Mouse (Mus musculus): Measurements from ENCODE around the gene Ltbp4.

Gene Ltbp4

DNA sequence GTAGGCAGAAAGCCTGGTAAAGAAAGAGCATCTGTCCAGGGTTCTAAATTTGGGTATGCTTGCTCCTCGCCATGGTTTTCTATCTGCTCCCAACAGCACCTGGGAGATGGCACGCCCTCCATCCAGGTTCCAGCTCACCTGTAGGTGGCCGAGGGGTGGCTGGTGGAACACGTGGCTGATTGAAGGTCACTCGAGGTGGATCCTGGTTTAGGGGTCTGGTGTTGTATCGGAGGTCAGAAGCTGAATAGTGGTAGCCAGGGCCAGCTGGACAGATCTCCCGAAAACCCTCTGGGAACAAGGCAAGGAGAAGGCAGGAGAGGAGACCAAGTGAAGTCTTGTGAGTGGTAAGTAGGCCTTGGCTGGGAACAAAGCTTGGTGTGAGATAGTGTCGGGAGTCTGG, 10.0 kb downstream of the Ltbp4 start:
- no peak for DNase-seq (ENCODE audit: low spot score in 2 of 2)

DNA sequence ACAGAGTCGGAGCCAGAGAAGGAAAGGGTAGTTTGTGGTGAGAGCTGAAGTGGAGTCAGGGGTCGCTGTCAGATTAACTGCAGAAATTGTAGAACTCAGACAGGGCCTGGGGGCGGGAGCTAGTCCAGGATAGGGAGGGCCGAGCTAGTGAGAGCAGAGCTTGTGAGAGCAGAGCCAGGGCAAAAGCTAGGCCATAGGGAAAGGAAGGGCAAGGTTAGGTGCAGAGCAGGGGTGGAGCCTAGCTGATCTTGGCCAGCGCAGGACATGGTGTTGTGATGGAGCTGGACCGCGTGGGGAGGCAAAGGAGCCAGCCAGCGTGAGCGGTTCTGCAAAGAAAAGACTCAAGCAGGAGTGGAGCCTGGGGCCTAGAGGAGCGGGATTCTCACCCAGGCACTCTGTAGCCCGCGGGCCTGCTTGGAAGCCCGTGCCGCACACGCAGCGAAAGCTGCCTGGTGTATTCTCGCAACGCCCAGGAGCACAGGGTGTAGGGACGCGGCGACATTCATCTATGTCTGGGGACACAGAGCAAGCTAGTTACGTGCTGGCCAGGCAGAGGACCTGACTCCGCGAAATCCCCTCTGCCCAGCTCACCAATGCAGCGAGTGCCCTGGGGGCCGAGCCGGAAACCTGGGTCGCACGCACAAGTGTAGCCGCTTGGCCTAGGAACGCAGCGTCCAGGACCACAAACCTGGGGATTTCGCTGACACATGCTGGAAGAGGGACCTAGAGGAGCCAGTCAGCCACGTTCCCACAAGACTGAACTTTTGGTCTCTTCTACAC, 11.2 kb downstream of the Ltbp4 start:
- DNase-seq (ENCODE audit: low spot score in 2 of 2) = no peak

DNA sequence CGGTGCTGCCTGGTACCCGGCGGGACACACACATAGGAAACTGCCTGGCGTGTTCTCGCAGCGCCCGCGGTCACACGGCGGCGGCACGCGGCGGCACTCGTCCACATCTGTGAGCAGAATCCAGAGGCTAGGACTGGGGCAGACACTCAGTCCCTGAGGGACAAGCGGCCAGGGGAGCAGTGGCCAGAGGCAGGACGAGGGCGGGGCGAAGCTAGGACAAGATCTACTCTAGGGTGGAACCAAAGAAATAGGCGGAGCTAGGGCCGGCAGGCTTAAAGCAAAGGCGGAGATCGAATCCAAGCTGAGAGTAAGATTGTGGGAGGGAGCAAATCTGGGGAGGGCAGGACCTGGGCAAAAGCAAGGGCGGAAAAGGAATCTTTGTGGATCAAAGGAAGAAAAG, 11.8 kb downstream of the Ltbp4 start:
- no peak for DNase-seq (ENCODE audit: low spot score in 2 of 2)

DNA sequence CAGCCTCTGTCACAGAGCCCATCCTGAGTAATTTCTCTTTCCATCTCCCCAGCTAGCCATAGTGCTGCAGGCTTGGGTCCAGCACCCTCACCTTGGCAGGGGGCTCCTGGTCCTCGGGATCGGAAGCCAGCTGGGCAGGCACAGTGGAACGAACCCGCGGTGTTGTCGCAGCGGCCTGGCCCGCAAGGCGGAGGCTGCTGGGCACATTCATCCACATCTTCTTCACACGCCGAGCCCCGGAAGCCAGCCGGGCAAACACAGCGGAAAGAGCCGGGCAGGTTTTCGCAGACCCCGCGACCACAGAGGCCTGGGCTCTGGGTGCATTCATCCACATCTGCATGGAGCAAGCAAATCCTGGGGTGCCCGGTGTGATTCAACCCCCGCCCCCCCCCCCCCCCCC, 12.6 kb downstream of the Ltbp4 start:
- no peak for DNase-seq (ENCODE audit: low spot score in 2 of 2)

DNA sequence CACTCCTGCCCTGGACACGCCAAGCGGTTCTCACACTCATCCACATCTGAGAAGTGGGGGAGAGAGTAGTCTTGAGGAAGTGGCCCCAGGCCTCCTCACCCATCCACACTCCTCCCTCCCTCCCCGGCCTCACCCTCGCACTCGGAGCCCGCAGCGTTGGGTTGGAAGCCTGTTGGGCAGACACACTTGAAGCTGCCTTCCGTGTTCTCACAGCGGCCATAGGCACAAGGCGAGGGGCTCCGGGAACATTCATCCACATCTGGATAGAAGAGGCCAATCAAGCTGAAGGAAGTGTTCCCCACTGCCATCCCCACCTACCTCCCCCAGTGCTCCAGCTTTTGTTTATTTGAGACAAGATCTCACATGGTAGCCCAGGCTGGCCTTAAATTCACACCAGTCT, 13.3 kb downstream of the Ltbp4 start:
- DNase-seq (ENCODE audit: low spot score in 2 of 2) = no peak

DNA sequence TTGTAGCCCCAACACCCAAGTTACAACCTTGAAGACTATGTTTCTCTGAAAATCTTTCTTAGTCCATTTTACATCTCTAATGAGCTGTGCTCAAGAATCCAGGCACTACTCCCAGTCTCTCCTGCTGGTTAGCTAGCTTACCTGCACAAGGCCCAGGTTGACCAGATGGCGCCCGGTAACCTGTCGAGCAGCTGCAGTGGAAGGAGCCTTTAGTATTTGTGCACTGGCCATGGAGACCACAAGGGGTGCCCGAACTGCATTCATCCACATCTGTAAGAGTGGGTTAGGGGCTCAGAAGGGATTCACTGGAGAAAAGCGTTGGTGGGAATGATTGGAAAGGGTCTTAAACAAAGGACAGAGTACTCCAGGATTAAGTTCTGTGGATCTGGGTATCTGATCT, 14.5 kb downstream of the Ltbp4 start:
- DNase-seq (ENCODE audit: low spot score in 2 of 2) = no peak

DNA sequence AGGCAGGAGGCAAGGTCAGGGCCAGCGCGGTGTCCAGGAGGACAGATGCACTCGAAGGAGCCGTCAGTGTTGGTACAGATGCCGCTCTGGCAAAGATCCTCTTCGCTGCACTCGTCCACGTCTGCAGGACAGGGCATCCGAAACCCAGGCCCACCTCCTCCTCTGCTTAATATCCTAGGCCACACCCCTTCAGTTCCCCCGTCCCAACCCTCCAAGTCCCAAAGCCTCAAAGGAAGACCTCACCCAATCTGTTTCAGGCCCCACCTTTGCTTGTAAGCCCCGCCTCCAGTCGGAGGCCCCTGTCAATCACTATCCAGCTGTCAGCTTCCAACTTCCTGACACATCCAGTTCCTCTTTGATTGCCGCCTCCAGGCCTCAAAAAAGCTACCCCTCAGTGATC, 15.2 kb downstream of the Ltbp4 start:
- DNase-seq (ENCODE audit: low spot score in 2 of 2) = no peak

DNA sequence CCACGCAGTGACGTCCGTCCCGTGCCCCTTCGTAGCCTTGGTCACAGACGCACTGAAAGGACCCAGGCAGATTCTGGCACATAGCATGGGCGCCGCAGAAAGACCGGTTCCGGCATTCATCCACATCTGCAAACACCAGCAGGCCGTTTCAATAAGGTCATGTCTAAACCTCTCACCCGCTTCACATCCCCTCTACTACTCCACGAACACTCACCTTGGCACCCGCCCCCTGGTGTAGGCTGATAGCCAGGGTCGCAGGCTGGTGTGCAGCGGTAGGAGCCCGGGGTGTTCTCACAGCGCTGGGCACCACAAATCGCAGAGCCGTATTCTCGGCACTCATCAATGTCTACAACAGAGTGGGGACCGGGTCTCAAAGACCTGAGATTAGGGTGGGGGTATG, 18.1 kb downstream of the Ltbp4 start:
- DNase-seq (ENCODE audit: low spot score in 2 of 2) = no peak

DNA sequence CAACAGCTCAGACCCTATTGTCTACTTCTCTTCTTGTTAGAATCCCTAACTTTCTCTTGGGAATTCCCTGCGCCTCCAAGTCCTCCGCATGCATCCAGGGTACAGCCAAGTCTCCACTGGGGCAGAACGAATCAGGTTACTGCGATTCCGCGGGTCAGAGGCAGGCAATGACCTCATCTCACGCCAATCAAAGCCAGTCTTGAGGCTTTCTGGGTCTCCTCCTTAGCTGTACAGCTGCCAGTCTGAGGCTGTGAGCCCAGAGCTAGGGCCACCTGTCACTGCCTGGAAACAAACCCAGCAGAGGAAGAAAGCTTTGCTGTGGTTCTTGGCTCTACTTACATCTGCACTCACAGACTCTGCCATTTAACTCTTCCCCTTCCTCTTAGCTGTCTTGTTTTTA, 21.5 kb downstream of the Ltbp4 start:
- DNase-seq (ENCODE audit: low spot score in 2 of 2) = no peak

DNA sequence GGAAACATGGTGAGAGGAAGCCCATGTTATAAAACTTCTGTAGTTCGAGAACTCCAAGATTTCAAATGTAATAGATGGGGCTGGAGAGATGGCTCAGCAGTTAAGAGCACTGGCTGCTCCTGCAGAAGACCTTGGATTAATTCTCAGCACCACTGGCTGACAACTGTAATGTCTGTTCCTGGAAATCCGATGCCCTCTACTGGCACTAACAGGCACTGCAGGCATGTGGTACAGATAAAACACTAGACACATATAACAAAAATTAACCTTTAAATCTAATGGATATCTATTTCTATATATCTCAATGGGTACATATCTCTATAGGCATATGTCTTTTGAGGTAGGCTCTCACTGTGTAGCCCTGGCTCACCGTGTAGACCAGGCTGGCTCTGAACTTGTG, 23.1 kb downstream of the Ltbp4 start:
- DNase-seq (ENCODE audit: low spot score in 2 of 2) = no peak

DNA sequence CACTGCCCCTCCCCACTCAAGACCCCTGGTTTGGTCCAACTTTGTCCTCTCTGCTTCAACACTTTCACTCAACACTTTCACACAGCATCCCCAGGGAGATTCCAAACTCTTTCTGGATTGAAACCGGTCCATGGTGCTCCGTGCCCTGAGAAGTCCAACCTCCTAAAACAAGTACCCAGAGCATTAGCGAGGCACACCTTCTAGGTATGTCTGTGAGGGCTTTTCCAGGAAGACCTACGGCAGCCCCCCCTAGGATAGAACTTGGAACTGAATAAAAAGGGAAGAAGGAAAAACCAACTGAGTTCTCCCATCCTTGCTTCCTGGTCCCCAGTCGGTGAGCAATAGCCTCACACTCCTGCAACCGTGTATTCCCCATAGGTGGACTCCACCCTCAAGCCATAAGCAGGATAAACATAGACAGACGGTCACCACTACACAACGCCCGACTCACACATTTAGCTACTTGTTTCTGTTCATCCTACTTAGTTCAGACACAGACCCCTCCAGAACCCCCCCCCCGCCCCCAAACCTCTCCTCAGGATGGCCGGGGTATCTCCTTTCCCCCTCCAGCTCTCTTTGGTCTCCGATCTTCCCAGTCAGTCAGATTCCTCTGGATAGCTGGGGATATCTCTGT, 25.7 kb downstream of the Ltbp4 start:
- DNase-seq (ENCODE audit: low spot score in 2 of 2) = no peak

DNA sequence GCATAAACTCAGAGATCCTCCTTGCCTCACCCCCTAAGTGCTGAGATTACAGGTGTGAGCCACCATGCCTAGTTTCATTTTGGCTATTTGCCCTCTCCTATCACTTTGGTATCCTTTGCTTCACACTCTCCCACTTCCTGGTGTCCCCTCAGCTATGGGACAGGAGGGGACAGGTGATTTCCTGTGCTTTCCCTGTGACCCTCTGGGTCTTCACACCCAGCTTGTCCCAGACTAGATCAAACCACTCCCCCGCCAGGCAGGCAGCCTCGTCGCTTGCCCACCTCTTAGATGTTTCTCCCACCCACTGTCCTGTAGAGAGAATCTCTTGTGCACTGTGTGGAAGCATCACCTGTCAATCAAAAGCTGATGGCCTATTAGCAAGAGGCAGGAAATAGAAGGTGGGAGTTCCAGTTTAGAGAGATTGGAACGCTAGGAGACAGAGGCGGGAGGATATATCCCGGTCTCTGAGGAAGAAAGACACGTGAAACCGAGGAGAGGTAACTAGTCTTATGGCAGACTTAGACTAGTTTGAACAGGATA, 26.4 kb downstream of the Ltbp4 start:
- DNase-seq (ENCODE audit: low spot score in 2 of 2) = no peak

DNA sequence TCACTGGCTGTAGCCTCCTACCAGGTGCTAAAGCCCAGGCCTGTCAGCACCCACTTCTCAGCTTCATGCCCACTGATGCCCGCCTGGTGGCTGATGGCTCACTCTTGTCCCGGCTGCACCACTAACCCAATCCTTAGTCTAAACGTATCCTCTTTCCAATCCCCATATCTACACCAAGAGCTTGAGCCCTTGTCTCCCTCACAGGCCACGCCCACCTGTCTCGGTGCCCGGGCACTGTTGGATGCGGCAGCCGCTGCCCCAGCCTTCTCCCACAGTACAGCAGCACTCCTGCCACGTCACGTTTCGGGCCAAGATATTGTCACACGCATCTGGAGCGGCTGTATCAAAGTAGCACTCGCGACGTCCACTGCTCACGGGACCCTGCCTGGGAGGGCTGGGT, 27.2 kb downstream of the Ltbp4 start:
- no peak for DNase-seq (ENCODE audit: low spot score in 2 of 2)

DNA sequence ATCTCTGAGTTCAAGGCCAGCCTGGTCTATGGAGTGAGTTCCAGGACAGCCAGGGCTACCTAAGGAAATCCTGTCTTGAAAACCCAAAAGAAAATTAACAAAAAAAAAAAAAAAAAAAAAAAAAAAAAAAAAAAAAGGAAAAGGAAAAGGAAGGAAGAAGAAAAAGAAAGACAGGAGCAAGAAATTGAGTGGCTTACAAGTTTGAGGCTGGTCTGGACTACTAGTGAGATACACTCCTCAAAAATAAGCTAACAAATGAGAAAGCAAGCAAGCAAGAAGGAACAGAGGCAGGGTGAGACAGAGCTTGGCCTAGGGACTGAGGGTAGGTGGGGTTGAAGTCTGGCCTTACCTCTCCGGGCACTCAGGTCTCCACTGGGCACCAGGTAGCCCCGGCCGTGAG, 27.7 kb downstream of the Ltbp4 start:
- no peak for DNase-seq (ENCODE audit: low spot score in 2 of 2)

DNA sequence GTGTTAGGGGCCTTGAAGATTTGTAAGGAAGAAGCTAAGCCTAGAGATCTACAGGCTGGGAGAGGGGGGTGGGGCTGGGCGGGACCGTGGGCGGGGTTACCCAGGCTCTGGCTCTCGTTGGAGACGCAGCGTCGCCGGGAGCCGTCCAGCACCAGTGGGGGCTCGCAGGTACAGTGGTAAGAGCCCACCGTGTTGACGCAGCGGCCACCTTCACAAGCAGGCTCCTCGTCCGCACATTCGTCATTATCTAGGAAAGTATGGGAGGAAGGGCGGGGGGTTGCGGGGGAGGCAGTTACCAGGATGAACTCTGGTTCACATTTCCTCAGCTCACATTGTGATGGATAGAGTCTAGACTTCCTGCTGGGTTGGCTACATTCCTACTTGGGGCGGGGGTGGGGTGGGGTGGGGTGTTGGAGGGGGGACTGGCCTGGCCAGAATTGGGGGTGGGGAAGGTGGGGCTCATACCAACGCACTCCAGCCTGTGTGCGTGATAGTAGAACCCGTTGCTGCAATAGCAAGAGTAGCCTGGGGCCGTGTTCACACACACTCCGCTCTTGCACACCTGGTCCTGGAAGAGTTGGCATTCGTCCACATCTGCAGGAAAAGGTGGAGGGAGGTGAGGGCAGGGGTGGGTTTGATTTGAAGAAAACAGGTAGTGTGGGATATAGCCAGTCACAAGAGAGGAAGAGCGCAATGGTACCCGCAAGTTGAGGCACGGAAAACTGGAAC, 28.5 kb downstream of the Ltbp4 start:
- no peak for DNase-seq (ENCODE audit: low spot score in 2 of 2)

DNA sequence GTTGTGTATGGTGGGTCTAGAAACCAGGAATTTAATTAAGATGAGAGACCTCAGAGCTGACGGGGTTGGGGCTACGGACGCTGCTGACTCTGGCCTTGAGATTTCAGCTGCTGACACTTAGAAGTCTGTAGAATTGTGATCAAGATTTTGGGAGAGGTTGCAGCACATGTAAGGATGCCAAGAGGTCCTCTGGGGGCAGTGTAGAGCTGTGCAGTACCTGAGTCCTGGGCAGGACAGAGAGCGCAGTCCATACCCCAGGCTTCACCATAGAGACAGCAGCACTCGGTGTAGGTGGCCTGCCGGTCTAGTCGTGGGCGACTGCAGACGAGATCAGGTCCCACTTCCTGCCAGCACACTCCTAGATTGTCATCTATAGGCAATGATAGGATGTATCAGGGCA, 29.9 kb downstream of the Ltbp4 start:
- DNase-seq (ENCODE audit: low spot score in 2 of 2) = no peak

DNA sequence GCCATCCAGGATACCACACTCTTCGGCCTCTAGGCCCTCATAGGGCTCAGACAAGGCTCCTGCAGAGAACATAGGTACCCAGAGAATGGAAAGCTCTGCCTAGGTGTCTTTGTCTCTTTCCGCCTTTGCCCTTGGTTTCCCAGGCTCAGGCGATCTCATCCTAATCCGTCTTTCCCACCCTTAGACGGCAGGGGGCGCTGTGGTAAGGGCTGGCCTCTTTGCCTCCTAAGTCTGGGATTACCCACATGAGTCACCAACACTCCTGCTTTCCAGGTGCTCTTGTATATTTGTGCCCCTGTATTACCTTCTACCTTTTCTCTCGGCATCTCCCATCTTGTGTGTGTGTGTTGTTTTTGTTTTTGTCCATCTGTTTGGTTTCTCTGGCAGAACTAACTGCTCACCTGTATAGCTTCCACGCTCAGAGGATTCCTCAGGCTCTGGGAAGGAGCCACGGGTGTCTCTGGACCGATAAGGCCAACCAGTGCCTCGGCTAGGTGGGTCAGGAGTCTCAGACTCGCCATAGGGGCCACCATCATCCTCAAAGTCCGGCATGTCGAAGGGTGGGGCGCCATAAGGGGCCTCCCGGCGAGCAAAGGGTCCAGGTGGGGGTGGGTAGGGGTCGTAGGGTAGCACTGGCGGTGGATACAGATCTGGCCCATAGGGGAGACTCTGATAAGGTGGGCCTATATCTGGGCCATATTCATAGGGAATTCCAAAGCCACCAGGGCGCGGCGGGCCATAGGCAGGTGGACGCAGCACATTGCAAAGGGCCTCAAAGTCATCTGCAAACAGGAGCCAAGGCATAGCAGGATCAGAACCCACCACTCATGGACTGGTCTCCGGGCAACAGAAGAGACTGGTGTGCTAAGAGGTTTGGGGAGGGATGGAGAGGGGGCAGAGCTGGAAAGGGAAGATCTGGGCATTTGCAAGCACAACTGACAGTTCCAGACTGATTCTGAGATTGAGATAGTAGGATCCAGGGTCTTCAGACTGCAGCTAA, 31.0 kb downstream of the Ltbp4 start:
- no peak for DNase-seq (ENCODE audit: low spot score in 2 of 2)

DNA sequence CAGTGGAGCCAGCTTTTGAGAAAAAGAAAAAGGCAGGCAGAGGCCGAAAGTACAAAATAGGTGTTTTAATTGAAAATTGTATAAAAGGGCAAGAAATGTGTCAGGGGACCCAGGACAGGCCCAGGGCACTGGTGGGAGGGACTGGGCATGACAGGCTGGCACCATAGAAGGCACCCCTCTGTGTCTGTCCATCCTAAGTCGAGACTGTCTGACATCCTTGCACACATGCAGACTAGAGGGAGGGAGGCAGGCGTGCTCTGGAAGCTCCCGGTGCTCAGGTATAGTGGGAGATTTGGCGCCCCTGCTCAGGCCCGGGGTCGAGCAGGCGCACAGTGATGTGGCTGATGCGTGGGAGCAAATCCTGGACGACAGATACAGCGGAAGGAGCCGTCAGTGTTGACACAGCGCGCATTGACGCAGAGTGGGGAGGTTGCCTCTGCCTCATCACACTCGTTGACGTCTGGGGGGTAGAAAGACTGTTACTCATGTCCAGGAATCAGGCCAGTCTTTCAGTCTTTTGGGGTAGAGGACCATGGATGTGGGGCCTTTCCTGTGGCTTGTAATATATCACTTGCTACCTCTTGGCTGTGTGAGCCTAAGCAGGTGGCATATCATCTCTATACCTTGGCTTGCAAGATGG, 32.3 kb downstream of the Ltbp4 start:
- no peak for DNase-seq (ENCODE audit: low spot score in 2 of 2)

DNA sequence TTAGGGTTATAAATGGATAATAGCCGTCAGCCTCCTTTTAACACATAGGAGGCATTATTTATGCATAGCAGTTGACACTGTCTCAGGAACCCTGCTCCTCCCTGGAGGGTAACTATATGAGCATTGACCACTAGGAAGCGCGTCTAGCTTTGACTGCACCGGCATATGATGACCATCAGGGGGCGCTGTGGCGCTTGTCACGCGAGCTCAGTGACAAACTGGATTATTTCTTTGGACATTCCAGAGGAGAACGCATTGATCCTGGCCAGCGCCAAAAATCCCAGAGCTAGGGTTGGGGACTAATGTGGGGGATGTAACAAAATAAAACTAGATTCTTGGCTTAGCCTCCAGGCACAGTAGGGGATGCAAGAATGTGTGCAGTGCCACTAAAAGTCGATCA, 35.3 kb downstream of the Ltbp4 start:
- peak in 1 of 2 experiments; percentile 74 for DNase-seq (ENCODE audit: low spot score in 2 of 2)

DNA sequence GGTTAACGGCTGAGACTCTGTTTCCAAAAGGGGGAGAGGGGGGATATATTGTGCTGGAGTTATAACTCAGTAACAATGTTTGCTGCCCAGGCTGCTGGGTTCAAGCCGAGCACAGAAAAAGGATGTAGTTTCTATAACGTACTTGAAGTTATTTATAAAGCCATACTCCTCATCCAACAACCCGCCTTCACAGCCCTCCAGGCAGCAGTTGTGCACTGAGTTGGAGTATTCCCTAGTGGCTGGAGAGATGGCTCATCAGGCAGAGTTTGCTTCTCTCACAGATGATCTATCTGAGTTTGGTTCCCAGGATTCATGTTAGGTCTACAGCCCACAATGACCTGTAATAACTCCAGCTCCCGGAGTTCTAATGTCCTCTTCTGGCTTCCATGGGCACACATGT, 36.7 kb downstream of the Ltbp4 start:
- DNase-seq (ENCODE audit: low spot score in 2 of 2) = no peak

DNA sequence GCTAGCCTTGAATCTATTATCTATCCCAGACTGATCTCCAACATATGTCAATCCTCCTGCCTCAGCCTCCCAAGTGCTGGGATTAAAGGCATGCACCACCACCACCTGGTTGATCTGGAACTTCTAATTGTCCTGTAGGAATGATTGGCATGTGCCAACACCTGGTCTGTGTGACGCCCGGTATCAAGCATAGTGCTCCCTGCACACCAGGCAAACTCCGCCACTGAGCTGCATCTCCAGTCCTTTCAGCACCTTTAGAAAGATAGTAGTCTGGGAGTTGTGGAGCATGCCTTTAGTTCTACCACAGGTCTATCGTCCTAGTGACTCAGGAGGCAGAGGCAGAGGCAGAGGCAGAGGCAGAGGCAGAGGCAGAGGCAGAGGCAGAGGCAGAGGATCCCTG, 37.1 kb downstream of the Ltbp4 start:
- DNase-seq (ENCODE audit: low spot score in 2 of 2) = no peak
